Mouse (Mus musculus): Measurements from ENCODE around the gene Gm37240. TPM values are rescaled to one million over a fixed set of nuclear protein-coding genes. Genes with fewer than 3 reads are reported as not detected.

Gene Gm37240
- polyA plus RNA-seq, 1 experiment from 2014 or later: 7.2 TPM

DNA sequence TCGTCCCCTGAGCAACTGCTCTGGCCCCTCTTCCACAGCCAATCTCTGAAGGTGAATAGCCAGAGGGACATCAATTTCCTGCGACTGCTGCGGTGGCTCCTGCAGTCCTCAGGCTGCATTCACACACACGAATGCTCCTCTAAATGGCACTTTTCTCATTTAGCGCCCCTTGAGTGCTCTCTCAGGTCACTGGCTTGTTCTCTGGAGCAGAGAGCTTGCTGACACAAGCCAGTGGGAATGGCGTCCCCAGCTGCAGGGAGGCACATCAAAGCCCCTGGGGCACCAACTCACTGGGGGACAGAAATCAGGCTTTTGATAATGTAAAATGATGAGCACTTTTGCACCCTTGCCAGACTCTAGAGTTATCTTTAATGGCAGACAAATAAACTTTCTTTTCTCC is 654.5 kb downstream of the Gm37240 start:
- Histone ChIP-seq H3K4me3 (no peak overlapping the region), H3K9me3 (no peaks in the 10 kb centered on the region), H3K27ac (replicated peaks) (no peak overlapping the region), H3K27me3 (replicated peaks) (no peaks in the 10 kb centered on the region), H3K9ac (no peak overlapping the region), H3K4me1 (peaks cover 11% of the 10 kb centered on the region; the same call in 1 of the 2 replicates), H3K36me3 (no peaks in the 10 kb centered on the region), H3K4me2 (no peak overlapping the region)
- 53% methylated on average over 6 of the region's 6 CpGs for WGBS
- ATAC-seq (ENCODE audit: extremely low read depth, insufficient number of reproducible peaks, low FRiP score, low TSS enrichment): no peak

DNA sequence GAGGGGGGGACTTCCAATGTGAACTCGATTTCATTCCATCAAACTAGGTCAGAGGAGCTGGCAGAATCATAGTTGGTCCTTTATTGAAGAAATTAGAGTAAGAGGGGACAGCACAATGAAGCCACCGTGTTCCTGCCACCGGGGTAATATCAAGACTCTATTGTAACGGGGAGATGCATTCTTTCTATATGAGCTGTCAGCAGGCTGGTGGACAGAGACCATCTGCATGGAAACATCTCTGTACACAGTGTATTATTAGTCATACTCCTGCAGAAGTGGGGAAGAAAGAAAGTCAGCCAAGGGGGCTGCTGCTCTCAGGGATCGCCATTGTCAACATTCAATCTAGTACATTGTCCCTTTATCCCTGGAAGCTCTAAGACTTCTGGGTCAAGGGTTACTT is 665.3 kb downstream of the Gm37240 start:
- H3K27me3 ChIP-seq (replicated peaks): no peaks in the 10 kb centered on the region
- H3K4me3 ChIP-seq: no peak overlapping the region
- H3K36me3 ChIP-seq: no peaks in the 10 kb centered on the region
- H3K9ac ChIP-seq: no peak overlapping the region
- ATAC-seq (ENCODE audit: extremely low read depth, insufficient number of reproducible peaks, low FRiP score, low TSS enrichment): no peak
- H3K27ac ChIP-seq (replicated peaks): no peak overlapping the region
- peaks cover 20% of the 10 kb centered on the region for H3K4me1 ChIP-seq
- H3K4me2 ChIP-seq: no peak overlapping the region
- WGBS: 56% methylated on average over 5 of the region's 5 CpGs
- no peaks in the 10 kb centered on the region for H3K9me3 ChIP-seq

DNA sequence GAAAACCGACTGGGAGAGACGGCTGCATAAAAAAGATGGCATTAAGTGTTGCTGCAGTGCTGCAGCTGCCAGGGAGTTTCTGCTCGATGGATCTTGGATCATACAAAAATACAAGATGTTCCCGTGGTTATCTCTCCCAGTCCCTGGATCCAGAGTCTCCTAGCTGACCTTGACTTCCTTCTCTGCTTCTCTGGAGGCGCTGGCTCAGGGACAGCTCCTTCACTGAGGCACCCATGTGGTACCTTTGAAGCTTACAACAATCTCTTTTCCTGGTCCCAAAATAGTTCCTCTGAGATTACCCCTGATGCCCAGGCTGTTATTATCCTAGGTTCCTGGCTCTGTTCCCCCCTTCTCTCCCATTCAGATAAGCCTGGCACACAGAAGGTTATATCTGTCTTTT is 672.4 kb downstream of the Gm37240 start:
- Histone ChIP-seq H3K4me2 (0 out of 2 replicates have a peak overlapping the region, but pooled peaks have one; percentile 7), H3K9me3 (no peaks in the 10 kb centered on the region), H3K4me3 (no peak overlapping the region), H3K27me3 (replicated peaks) (no peaks in the 10 kb centered on the region), H3K36me3 (no peaks in the 10 kb centered on the region), H3K4me1 (peaks cover 39% of the 10 kb centered on the region), H3K9ac (peak overlapping the region; percentile 5; the same call in 1 of the 2 replicates), H3K27ac (replicated peaks) (peak overlapping the region; percentile 71)
- WGBS: 27% methylated on average over 5 of the region's 5 CpGs
- no peak for ATAC-seq (ENCODE audit: extremely low read depth, insufficient number of reproducible peaks, low FRiP score, low TSS enrichment)

DNA sequence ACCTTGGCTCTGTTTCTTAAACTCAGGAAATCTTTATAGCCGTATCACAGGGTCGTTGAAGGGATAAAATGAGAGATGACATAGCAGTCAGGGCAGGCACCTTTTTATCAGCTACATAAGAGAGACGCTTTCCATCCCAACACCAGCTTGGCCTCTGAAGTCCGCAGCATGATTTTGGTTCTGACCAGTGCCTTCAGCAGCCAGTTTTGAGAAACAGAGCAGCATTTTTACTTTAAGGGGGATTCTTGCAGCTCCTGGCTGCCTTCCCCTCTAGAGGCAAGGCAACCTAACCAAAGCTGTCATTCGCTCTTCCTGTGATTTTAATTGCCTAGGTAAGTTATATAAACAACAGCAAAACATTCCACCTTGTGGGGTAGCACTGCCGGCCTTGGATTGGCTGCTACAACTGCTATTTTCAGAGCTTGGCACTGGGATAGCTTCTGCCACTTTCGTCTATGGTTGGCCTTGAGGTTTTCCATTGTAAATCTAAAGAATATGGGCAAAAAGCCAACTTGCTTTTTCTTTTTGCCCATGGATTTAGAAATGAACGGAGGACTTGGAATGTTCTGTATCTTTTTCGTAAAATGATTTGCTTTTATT is 674.5 kb downstream of the Gm37240 start:
- Histone ChIP-seq H3K4me2 (no peak overlapping the region), H3K36me3 (no peaks in the 10 kb centered on the region), H3K4me3 (no peak overlapping the region), H3K4me1 (peaks cover 38% of the 10 kb centered on the region), H3K27me3 (replicated peaks) (no peaks in the 10 kb centered on the region), H3K9me3 (no peaks in the 10 kb centered on the region), H3K27ac (replicated peaks) (peak overlapping the region; percentile 67), H3K9ac (peak overlapping the region; percentile 0; the same call in 1 of the 2 replicates)
- WGBS: 39% methylated on average over 9 of the region's 9 CpGs
- ATAC-seq (ENCODE audit: extremely low read depth, insufficient number of reproducible peaks, low FRiP score, low TSS enrichment): no peak

DNA sequence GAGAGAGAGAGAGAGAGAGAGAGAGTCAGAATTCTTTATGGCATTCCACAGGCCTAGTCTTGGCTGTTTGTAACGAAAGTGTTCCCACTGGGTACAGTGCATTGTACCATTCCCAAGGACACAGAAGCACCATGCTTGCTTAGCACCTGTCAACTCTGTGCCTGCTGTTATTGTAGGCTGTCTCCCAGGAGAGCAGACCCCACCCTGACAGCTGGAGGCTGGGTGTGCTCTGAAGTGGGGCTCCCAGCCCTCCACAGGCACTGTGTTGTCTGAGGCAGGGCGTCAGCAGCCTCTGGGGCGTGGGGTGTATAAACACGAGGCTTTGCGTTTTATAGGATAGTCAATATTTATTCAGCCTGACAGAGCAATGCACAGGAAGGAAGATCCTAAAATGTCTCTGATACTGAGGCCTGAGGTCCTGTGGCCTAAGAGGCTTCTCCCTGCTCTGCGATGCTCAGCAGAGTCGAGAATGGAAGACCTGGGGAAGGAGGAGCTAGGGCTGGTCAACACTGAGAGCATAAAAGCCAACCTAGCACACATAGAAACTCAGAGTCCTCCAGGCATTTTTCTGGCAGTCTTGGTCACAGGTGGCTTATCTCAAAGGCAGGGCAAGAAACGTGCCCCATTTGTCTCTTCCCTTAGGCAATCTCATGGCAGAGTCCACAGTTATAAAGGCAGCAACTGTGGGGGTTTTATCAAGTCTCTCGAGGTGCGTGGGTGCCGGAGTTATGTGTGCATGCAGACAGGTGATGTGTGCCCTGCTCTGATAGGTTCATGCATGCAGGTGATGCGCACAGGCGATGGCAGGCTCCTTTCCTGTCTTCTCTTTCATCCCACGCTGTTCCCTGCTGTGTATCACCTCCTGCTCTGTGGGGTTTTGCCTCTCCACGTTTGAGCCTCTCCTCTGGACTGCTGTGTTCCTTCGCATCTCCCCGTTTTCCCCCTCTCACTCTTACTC is 677.2 kb downstream of the Gm37240 start:
- Histone ChIP-seq H3K27ac (replicated peaks) (no peak overlapping the region), H3K4me2 (no peak overlapping the region), H3K4me3 (no peak overlapping the region), H3K9ac (no peak overlapping the region), H3K27me3 (replicated peaks) (no peaks in the 10 kb centered on the region), H3K9me3 (no peaks in the 10 kb centered on the region), H3K36me3 (no peaks in the 10 kb centered on the region), H3K4me1 (peaks cover 40% of the 10 kb centered on the region)
- no peak for ATAC-seq (ENCODE audit: extremely low read depth, insufficient number of reproducible peaks, low FRiP score, low TSS enrichment)
- WGBS: 65% methylated on average over 17 of the region's 17 CpGs

DNA sequence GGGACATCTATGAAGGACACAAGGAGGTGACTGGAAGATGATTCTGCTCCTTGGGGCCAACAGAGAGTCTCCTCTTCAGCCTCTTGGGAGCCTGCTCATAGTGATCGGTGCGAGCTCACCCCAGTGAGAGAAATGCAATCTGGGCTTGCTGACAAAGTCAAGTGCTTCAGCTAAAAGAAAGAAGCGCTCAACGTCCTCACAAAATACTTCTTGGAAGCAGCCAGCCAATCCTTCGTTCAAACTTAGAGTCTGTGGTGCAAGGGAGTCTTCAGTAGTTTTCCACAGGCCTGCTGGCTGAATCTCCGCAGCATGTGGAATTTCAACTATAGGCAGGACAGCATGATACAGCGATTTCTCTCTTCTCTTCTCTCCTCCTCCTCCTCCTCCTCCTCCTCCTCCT is 680.8 kb downstream of the Gm37240 start:
- H3K27me3 ChIP-seq (replicated peaks): no peaks in the 10 kb centered on the region
- no peak overlapping the region for H3K27ac ChIP-seq (replicated peaks)
- no peak overlapping the region for H3K9ac ChIP-seq
- no peaks in the 10 kb centered on the region for H3K9me3 ChIP-seq
- no peak overlapping the region for H3K4me2 ChIP-seq
- ATAC-seq (ENCODE audit: extremely low read depth, insufficient number of reproducible peaks, low FRiP score, low TSS enrichment): no peak
- 62% methylated on average over 7 of the region's 7 CpGs for WGBS
- H3K4me3 ChIP-seq: no peak overlapping the region
- H3K36me3 ChIP-seq: no peaks in the 10 kb centered on the region
- peaks cover 23% of the 10 kb centered on the region for H3K4me1 ChIP-seq

DNA sequence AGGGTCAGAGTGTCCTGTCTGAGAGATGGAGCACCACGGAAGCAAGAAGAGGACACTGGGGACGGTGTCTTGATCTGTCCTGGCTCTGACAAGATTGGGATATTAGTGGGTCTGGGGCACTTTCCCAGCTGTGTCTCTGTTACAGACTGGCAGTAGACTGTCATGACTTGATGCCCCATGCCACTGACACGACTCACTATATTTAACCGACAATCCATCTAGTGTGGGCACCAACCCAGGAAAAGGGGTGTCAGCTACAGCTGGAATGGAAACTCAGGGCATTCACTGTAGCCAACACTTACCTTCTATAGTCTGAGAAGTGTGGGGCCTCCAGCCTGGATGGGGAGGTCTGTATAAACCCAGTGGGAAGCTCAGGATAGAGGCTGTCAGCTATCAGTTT is 681.4 kb downstream of the Gm37240 start:
- Histone ChIP-seq H3K27ac (replicated peaks) (no peak overlapping the region), H3K9ac (no peak overlapping the region), H3K4me1 (peaks cover 23% of the 10 kb centered on the region), H3K4me2 (no peak overlapping the region), H3K4me3 (no peak overlapping the region), H3K9me3 (no peaks in the 10 kb centered on the region), H3K27me3 (replicated peaks) (no peaks in the 10 kb centered on the region), H3K36me3 (no peaks in the 10 kb centered on the region)
- ATAC-seq (ENCODE audit: extremely low read depth, insufficient number of reproducible peaks, low FRiP score, low TSS enrichment): no peak
- WGBS: 79% methylated on average over 4 of the region's 4 CpGs

DNA sequence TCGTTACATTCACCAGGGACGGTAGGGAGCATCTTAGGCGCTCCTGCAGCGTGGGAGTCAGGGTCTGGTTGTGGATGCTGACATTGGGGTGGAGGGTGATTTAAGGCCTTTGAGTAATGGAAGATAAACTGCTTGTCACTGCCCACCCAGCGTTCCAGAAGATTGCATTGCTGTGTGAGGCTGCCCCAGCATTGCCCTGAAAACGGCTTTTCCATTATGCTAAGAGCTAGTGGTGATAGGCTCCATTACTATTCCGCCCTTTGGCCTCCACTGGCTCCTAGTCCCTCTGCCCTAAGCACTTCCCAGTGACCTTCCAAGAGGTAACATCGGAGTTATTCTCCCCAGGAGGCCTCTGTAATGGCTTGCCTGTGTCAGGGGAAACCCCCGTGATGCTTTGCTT is 683.7 kb downstream of the Gm37240 start:
- no peaks in the 10 kb centered on the region for H3K36me3 ChIP-seq
- 49% methylated on average over 9 of the region's 9 CpGs for WGBS
- H3K4me2 ChIP-seq: no peak overlapping the region
- H3K9ac ChIP-seq: no peak overlapping the region
- no peak overlapping the region for H3K4me3 ChIP-seq
- no peak for ATAC-seq (ENCODE audit: extremely low read depth, insufficient number of reproducible peaks, low FRiP score, low TSS enrichment)
- peaks cover 18% of the 10 kb centered on the region; the same call in 1 of the 2 replicates for H3K4me1 ChIP-seq
- no peaks in the 10 kb centered on the region for H3K27me3 ChIP-seq (replicated peaks)
- H3K9me3 ChIP-seq: no peaks in the 10 kb centered on the region
- no peak overlapping the region for H3K27ac ChIP-seq (replicated peaks)

DNA sequence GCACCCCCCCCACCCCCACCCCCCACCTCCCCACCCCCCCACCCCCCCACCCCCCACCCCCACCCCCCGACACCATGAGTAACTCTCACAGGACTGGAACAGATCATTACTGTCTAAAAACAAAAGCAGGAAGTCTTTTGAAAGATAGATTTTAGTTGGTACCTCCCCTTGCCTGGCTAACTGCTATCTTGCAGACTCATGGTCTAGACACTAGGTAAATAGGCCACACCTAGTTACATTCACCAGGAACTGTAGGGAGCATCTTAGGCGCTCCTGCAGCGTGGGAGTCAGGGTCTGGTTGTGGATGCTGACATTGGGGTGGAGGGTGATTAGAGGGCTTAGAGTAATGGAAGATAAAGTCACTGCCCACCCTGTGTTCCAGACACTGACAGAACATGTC is 684.6 kb downstream of the Gm37240 start:
- ATAC-seq (ENCODE audit: extremely low read depth, insufficient number of reproducible peaks, low FRiP score, low TSS enrichment): no peak
- WGBS: 49% methylated on average over 3 of the region's 3 CpGs
- Histone ChIP-seq H3K27ac (replicated peaks) (no peak overlapping the region), H3K9me3 (no peaks in the 10 kb centered on the region), H3K27me3 (replicated peaks) (no peaks in the 10 kb centered on the region), H3K4me2 (no peak overlapping the region), H3K36me3 (no peaks in the 10 kb centered on the region), H3K9ac (no peak overlapping the region), H3K4me1 (peaks cover 18% of the 10 kb centered on the region; the same call in 1 of the 2 replicates), H3K4me3 (no peak overlapping the region)

DNA sequence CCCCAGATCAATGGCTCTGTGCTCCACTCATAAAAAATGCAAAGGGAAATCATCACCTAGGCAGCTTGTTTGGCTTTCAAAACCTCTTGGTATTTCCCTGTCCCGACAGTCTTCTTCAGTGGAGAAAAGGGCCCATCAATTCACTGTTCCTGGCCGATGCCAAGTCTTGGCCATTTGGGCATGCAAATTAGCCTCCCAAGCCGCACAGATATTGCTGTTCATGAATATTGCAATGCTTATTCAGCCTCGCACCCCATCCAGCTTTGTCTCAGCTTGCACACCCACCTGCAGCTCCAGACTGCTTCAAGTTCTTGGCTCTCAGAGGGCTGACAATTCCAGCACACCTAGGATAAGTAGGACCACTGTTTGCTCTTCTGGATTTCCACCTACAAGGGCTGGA is 685.5 kb downstream of the Gm37240 start:
- H3K27me3 ChIP-seq (replicated peaks): no peaks in the 10 kb centered on the region
- WGBS: 81% methylated on average over 4 of the region's 4 CpGs
- no peak overlapping the region for H3K9ac ChIP-seq
- H3K9me3 ChIP-seq: no peaks in the 10 kb centered on the region
- no peak overlapping the region for H3K4me2 ChIP-seq
- H3K27ac ChIP-seq (replicated peaks): no peak overlapping the region
- no peak for ATAC-seq (ENCODE audit: extremely low read depth, insufficient number of reproducible peaks, low FRiP score, low TSS enrichment)
- no peak overlapping the region for H3K4me3 ChIP-seq
- H3K36me3 ChIP-seq: no peaks in the 10 kb centered on the region
- peaks cover 18% of the 10 kb centered on the region; the same call in 1 of the 2 replicates for H3K4me1 ChIP-seq

DNA sequence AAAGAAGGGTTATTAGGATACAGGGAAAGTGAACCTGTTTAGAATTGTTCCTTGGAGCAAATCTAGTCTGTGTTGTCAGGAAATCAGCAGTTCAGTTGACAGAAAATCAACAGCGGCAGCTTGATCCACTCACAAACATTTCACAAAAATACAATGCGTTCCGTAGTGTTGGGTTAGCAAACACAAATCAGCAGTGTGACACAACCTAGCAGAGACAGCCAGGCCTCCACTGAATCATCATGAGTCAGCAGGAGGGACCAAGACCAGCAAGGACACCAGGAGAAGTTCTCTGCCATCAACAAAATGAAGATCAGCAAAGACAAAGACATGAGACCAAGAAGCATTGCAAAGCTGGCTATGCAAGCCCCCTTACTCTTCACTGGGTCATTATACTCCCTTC is 688.8 kb downstream of the Gm37240 start:
- Histone ChIP-seq H3K36me3 (no peaks in the 10 kb centered on the region), H3K4me1 (peaks cover 8% of the 10 kb centered on the region; the same call in 1 of the 2 replicates), H3K4me2 (no peak overlapping the region), H3K4me3 (no peak overlapping the region), H3K27ac (replicated peaks) (no peak overlapping the region), H3K27me3 (replicated peaks) (no peaks in the 10 kb centered on the region), H3K9ac (no peak overlapping the region), H3K9me3 (no peaks in the 10 kb centered on the region)
- 81% methylated on average over 3 of the region's 3 CpGs for WGBS
- ATAC-seq (ENCODE audit: extremely low read depth, insufficient number of reproducible peaks, low FRiP score, low TSS enrichment): no peak
